Mouse (Mus musculus) kidney, adult 11 months (tissue): ENCODE results near the gene Sfta2.

Source experiments
- DNase-seq: peaks from one replicate; pipeline ENCODE4 v3.0.0; 2022

Gene Sfta2

DNA sequence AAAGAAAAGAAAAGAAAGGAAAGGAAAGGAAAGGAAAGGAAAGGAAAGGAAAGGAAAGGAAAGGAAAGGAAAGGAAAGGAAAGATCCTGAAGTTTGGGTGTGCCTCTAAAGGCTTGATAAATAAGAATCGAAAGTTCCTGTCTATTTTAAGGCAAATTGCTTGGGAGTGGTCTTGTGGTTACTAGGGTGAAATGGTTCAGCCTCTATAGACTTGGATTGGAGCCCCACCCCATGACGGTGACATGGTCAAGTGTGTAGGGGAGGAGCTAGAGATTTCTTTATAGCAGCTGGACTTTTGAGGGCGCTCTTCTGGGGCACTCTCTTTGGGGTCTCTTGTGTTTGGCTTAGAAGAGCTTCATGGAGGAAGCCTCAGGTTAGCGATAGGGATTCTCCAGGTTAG, 7.6 kb upstream of the Sfta2 start:
- no peak for DNase-seq

DNA sequence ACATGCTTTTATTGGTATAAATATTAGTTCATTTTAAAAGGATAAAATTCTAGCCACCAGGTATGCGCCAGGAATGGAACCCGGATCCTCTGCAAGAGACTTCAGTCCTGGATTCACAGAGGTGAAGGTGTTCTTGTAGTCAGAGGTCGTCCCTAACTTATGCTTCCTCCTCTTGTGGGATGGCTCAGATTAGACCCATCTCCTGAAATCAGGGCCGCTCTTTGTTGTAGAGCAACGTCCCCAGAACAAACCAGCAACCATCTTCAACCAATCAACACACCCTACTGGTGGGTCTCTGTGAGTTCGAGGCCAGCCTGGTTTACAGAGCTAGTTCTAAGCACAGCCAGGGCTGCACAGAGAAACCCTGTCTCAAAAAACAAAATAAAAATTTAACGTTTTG, 6.9 kb upstream of the Sfta2 start:
- no peak for DNase-seq

DNA sequence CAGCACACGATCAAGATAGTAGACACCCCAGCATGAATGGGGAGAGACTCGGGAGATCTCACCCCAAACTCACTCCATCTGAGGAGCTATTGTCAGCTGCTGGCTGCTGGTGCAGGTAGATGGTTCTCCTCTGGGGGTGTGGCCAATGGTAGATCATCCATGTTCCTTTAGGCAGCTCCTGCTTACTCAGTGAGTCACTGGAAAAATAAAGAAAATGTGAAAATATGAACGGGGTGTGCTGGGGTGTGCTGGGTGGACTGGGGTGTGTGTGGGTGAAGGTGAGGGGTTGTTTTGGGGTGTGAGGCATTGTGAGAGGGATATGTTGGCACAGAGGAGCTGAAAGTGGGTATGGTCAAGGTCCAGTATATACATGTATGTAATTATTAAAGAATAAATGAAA, 4.0 kb upstream of the Sfta2 start:
- DNase-seq: no peak

DNA sequence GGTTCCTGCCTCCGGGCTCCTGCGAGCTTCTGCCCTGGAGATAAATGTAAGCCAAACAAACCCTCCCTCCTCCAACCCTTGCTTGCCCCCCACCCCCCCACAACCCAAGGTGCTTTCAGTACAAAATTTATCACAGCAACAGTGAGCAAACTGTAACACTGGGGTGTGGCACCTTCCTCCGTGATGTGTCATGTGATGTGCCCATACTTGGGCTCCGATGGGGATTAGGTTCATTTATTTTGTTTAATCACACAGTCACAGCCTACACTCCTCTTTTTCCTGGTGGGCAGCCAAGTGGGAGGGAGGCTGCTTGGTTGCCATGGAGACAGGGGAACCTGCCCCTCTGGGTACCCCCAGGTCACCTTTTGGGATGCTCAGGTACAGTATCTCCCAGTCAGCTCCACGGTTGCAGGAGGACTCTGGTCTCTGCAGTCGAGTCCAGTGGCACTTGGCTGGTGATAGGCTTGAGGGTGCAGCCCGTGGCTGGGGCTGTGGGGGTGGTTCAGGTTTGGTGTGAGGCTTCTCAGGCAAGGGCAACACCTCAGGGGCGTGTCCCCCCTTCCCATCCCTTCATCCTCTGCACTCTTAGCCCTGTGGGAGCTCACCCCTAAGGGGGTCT, 496 bp downstream of the Sfta2 start:
- DNase-seq: no peak

DNA sequence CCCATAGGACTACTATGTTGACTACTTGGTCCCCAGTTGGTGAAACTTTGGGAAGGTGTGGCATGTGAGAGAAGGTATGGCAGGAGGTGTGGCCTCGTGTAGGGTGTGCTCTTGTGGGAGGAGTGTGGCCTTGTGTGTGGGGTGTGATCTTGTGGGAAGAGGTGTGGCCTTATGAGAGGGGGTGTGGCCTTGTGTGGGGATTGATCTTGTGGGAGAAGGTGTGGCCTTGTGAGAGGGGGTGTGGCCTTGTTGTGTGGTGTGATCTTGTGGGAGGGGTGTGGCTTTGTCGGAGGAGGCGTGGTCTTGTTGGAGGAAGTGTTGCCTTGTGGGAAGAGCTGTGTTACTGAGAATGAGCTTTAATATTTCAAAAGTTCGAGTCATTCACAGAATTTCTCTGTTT, 15.8 kb downstream of the Sfta2 start:
- DNase-seq: no peak

DNA sequence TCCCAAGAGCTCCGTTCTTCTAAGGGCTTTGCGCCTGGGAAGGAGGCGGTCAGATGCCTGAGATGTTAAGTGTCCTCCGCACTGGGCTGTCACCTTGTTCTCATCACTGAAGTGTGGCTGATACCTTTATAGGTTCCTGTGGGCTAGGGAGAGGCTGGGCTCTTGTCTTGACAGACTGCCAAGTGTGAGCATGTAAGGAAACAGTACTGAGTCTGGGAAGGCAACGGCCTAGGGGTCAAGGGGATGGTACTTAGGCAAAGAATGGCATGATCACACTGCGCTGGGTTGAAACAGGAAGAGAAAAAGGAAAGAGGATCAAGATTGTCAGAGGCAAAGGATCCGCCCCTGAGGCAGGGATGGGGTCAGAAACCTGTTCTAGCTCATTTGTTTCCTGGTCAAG, 25.2 kb downstream of the Sfta2 start, which contains the start of gene Gm9573:
Gene Gm9573, minus strand, starts transcription at position 101 of the 400 bp plus-strand sequence.
- DNase-seq: no peak

DNA sequence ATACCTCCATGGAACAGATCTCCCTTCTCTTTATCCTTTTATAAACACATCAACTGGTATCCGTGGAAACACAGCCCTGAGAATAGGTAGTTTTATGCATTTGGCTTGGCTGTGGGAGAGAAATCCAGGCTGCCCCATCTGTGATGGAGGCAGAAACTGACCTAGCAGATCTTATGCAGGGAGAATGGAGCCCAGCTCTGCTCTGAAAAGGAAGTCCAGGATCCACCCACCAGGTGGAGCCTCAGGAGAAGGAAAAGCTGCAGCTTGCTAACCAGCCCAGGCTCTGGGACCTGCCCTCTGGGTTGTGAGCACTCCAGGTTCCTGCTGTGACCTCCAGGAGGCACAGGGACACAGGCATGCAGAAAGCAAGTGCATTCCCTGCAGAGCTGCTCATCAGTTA, 32.6 kb downstream of the Sfta2 start:
- peak; percentile 49 for DNase-seq

DNA sequence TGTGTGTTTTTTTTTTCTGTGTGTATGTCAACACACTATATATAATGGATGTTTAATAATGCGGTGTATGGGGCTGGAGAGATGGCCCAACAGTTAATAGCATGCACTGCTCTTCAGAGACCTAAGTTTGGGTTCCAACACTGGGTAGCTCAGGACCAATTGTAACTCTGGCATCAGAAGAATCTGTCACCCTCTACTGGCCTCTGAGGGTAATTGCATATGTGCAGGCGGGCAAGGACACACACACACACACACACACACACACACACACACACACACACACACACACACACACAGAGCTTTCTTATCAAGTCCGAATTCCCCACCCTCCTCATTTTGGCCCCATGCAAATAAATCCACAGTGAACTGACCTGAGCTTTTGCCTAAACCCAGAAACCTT, 33.9 kb downstream of the Sfta2 start:
- DNase-seq: no peak

DNA sequence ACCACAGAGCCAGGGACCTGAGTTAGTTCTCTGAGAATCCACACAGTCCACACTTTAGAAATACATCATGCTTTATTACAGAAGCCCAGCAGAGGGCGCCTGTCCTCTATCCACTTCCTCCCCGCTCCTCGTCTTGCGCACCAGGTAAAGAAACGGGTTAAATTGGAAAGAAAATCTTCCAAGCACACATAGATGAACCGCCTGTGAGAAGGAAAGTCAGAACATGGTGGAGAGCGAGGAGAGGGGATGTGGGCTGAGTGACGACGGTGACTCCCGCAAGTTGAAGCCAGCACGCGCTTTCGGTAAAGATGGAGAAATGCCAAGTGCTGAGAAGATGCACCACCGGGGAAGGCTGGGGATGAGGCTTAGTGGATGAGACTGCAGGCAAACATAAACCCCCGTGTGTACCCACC, 34.4 kb downstream of the Sfta2 start:
- DNase-seq: peak; percentile 60

DNA sequence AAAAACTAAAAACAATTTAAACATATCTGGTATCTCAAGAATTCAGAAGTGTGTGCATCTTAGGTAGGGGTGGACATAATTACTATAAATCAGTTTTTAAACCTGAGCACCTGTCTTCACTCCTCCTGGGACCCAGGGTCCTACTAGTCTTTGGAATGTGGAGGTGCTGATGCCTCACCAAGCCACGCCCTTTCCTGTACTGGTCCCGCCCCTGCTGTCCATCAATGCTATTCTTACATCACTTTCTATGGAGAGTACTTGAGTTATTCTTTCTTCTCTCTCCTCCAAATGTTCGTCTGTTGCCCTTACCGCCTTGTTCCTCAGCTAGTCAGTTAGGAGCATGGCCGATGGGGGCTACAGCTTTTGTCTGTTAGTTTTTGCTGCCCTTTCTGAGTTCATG, 35.0 kb downstream of the Sfta2 start:
- DNase-seq: peak; percentile 29

DNA sequence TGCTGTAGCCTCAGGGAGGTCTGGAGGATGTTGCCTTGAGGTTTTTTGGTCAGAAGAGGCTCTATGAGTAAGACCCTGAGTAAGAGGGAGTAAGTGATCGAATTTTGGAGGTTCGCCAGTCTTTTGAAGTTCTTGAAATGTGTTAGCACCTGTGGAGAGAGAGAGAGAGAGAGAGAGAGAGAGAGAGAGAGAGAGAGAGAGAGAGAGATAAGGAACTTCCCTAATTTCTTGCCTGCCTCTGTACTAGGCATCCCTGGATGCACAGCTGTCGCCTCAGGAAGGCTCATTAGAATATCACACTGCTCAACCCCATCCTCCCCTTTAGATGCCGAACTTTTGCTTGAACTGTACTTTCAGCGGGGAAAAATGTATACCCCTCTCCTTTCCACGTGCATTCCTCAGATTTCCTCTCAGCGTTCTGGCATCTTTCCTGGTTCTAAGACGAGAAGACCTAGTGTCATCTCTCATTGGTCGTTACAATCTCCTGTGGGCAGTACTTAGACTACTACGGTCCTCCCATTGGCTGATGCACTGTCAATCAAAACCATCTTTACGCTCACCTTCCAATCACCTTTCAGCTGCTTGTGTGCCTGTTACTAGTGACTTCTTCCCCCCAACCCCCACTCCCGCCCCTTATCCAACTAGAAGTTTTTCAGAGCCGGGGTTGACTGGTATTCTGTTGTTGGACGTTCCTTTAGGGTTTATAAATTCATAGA, 37.3 kb downstream of the Sfta2 start:
- DNase-seq: peak; percentile 56

DNA sequence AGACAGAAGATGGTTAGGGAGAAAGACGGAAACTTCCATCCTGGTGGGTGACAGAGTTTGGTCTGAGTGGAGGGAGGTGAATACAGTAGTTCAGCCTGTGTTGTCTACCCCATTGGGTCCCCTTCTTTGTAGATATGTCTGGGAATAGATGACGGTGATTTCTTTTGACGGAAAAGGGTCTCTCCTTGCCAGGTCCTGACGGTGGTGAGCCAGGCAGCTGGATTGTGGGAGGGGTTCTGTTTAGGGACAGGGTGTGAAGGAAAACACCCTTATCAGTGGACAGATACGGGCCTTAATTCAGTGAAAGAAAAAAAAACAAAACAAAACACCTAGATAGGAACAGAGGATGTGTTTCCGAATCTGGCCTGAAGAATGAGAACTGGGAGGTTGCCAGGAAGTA, 38.0 kb downstream of the Sfta2 start:
- no peak for DNase-seq

DNA sequence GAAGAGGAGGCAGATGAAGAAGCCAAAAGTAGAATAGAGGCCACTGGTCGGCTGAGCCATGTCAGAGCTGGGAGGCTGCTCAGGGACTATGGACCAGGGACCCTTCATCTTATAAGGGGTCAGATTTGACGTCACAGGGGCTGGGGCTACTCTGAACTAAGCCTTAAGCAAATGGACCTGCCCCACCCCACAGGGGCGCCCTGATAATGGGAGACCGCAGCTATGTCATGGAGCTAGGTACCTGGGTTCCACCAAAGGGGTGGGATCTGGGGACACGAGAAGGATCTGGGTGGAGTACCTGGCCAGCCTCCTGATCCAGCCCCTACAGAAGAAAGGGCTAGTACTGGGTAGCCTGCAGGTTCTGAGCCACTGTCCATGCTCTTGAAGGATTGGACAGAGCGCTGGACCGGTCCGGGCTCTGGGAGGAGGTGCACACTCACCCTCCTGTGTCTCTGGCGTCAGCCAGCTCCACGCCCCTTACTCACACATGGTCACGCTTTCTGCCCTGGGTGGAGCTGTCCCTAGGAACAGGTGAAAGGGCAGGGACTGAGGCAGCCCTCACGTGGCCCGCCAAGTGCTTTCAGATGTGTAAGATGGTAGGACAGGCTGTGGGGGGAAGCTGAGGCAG, 42.4 kb downstream of the Sfta2 start, which contains the start of gene Mucl3:
Gene Mucl3, minus strand, starts transcription at position 87 of the 628 bp plus-strand sequence.
- peak; percentile 27 for DNase-seq

DNA sequence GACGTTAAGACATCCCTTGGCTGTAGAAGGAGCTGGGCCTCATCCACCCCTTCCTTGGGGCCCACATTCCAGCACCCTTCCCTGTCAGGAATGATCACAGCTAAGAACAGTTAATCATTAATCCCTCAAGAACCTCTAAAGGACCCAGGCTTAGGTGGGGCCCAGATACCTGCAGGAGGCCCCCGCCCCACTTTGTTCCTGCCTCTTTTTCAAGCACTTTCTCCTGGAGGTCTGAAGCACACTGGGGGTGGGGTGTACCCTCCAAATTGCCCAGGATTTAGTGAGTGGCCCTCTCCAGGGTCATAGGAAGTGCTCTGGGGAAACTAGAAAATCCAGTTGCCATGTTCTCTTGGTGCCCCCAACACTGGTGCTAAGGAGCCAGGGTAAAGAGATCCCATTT, 48.1 kb downstream of the Sfta2 start:
- peak; percentile 57 for DNase-seq

DNA sequence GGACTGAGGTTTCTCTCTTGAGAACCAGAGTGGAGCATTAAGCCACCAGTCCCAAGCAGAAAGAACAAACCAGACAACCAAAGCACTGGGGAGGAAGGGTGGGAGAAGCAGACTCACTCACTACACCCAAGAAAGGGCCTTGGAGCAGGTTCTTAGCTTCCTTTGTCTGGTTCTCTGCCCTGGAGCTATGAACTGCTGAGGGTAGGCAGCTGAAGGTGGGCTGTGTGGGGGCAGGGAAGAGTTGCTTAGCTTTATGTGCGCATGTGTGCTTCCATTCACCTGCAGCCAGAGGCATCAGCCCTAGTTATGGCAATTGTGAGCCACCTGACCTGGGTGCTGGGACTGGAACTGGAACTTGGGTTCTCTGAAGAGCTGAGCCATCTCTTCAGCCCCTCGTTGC, 51.7 kb downstream of the Sfta2 start:
- DNase-seq: no peak

DNA sequence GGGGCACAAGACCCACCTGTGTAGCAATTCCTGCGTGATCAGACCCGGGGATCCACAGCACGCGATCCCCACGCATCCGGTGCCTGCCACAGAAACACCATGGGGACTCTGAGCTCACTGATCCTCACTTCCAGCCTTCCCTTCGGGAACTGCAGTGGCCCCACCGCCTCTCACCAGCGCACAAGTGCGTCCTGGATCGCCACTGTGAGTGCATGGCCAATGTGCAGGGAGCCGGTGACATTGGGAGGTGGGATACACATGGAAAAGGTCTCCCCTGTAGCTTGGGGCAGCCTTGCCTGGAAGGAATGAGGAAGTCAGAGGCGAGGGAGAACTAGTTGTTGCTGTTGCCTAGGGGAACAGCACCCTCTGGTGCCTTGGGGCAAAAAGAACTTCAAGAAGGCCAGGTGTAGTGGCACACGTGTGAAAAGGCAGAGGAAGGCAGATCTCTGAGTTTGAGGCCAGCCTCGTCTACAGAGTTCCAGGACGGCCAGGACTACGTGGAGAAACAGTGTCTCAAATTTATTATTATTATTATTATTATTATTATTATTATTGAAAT, 64.7 kb downstream of the Sfta2 start:
- DNase-seq: peak; percentile 52

DNA sequence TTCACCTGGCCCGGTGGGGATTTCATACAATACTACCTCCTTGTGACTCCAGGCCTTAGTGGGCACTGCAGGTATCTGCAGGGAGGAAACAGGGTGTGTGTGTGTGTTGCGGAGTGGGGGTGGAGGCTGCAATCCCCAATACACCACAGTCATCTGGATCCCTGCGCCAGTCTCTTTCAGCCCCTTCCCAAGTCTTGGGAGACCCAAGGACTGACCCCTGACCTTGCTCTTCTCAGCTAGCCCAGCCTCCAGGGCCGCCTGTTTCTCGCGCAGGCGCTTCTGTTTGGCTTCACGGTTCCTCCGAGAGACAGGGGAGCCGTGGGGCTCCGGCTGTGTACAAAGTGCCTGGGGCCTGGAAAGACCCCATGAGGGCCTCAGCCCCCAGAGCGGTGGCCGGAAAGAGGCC, 65.5 kb downstream of the Sfta2 start:
- peak; percentile 14 for DNase-seq

DNA sequence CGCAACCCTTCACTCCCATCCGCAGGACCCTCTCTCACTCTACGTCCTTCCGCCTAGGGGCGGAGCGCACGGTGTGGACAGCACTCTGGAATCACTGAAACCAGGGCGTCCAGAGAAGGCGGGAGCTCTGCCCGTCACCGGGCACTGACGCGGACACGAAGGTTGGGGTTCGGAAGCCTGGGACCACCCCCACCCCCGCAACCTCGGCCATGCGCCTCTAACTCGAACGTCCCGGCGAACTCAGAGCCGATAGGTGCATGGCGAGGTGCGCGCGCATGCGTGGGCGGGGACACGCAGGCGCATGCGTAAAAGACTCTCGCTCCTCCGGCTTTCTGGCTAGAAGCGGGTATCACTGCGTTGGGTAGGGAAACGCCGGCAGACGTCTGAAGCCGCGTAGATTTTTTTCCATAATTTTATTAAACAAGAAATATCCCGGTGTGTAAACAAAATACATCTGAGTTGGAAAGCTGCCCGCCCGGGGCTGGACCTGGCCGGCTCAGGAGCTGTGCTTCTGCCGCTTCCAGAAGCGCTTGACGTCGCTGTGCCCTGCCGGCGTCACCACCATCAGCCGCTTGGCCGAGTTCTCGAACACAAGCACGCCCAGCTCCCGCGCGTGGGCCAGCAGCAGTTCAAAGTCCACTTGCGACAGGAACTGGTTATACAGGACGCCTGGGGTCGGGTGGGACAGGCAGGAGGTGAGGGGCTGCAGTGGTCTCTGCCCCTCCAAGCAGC, 66.2 kb downstream of the Sfta2 start, which contains the start of gene Vars2:
Gene Vars2, minus strand, starts transcription at position 259 of the 732 bp plus-strand sequence.
- peak; percentile 96 for DNase-seq

DNA sequence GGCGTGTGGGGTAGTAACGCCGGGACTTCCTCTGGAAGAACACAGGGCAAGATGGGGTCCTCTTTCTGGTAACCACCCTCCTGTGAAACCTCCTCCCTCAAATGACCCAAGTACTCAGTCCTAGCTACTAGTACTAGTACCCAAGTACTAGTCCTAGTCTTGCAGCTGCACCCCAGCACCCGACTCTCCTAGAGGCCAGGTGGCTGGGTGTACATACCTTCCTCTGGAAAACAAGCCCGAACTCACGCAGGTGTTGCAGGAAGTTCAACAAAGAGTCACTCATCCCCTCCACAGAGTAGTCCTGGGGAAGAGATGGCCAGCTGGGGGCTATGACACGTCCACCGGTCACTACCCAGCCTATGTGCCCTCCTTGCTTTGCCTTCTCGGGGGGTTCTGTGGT, 68.4 kb downstream of the Sfta2 start:
- DNase-seq: no peak

DNA sequence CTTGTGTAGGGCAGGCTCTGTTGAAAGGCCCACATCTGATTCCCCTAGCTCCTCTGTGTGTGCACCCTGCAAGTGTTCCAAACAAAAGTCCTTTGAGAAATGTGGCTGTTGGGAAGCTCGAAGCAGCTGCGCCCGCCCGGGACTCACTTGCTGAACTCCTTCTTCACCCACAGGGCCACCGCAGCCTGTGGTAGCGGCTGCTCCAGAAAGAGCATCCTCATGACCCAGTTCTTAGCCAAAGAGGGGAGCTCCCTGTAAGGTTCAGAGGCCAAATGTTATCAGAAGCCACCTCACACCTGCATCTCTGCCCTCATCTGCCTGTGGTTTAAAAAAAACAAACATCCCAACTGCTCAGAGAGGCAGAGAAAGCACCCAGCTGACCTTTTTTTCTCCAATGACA, 70.5 kb downstream of the Sfta2 start:
- DNase-seq: no peak

DNA sequence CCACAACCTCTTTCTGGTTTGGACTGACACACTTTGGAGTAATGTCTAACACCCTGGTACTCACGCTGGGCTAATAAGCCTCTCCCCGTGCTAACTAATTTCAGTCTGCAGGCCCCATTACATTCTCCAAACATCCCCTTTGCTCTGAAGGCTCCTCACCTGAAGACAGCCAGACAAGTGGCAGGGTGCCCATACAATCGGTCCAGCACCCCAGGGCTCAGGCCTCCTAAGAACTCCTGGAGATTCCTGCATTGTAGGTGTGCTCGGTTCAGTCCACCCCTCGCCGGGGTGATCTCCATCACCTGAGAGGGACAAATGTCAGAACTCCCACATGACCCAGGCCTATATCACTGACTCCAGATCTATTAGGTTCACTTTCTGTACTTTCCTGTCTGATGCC, 71.2 kb downstream of the Sfta2 start:
- DNase-seq: no peak

DNA sequence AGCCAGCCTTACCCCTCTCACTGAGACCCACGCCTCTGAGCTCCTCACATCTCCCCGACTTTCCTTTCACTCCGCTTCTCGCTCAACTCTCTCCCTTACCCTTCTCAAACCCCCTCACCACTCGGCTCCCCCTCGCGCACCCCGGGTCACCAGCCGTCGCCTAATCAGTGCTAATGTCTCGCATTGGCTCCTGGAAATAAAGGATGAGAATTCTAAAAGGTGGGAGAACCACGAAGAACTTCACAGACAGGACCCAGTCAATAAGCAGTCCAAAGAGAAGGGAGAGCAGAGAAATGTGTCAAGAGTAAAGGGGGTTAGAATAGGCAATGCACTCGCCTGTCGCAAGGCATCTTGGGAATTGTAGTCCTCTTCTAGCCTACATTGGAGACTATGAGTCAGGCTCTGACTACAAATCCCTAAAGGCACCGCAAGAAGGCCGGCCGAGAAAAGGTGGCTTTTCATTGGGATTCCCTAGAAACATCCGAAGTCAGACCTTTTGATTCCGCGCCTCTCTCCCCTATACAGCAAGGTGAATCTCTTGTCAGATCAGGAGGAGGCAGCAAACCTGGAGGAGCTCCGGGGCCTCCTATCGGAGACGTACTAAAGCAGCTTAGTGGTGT, 72.2 kb downstream of the Sfta2 start, which contains the start of gene Gtf2h4:
Gene Gtf2h4, minus strand, starts transcription at position 324 of the 620 bp plus-strand sequence.
- peak; percentile 94 for DNase-seq

DNA sequence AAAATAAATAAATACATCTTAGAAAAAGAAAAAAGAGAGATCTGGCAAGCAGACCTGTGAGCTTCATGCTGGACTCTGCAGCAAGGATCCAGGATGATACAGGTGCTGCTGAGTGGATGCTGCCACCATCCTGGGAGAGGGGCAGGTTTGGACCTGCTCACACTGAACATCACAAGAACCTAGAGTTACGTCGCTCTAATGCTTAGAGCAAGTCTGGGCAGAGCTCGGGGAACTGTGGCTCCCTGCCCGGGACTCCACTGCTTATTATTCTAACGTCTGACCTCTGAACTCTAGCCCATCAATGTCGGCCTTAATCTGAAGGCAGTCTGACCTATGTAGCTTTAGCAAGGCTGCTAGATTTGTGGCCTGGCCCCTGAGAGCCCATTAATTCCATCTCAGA, 79.2 kb downstream of the Sfta2 start:
- DNase-seq: no peak
